Mouse (Mus musculus): ENCODE measurements around the gene Hspa1a. TPM values are rescaled to one million over a fixed set of nuclear protein-coding genes. Genes with fewer than 3 reads are reported as not detected.

Gene Hspa1a
- polyA plus RNA-seq, 1 experiment from 2014 or later: 13.7 TPM

Other genes with a start within 250 kb of the Hspa1a start
- gene C4b, start 228.3 kb downstream of the Hspa1a start, polyA plus RNA-seq (2015; fragmentation: Nextera tagmentation; extraction: Ambion mirVana): 0.89 and 0.99 TPM in 2 replicates
- 0.21 and 6.9 TPM in 2 replicates for gene Cyp21a1, start 167.6 kb downstream of the Hspa1a start, polyA plus RNA-seq (2015; fragmentation: Nextera tagmentation; extraction: Ambion mirVana)
- gene Stk19, start 135.2 kb downstream of the Hspa1a start, polyA plus RNA-seq (2015; fragmentation: Nextera tagmentation; extraction: Ambion mirVana): 23.8 and 25.8 TPM in 2 replicates
- gene Dxo, start 135.1 kb downstream of the Hspa1a start, polyA plus RNA-seq (2015; fragmentation: Nextera tagmentation; extraction: Ambion mirVana): 48.9 and 53.3 TPM in 2 replicates
- 45.0 and 48.1 TPM in 2 replicates for gene Skiv2l, start 121.9 kb downstream of the Hspa1a start, polyA plus RNA-seq (2015; fragmentation: Nextera tagmentation; extraction: Ambion mirVana)
- 89.5 and 96.4 TPM in 2 replicates for gene Nelfe, start 121.8 kb downstream of the Hspa1a start, polyA plus RNA-seq (2015; fragmentation: Nextera tagmentation; extraction: Ambion mirVana)
- gene Cfb, start 109.6 kb downstream of the Hspa1a start, polyA plus RNA-seq (2015; fragmentation: Nextera tagmentation; extraction: Ambion mirVana): 27.8 and 28.9 TPM in 2 replicates
- gene Zbtb12, start 92.7 kb downstream of the Hspa1a start, polyA plus RNA-seq (2015; fragmentation: Nextera tagmentation; extraction: Ambion mirVana): 1.0 and 1.1 TPM in 2 replicates
- 0.49 TPM in 1 of 2 replicates, not detected in the other for gene Gm20547, start 90.1 kb downstream of the Hspa1a start, polyA plus RNA-seq (2015; fragmentation: Nextera tagmentation; extraction: Ambion mirVana)
- gene C2, start 73.9 kb downstream of the Hspa1a start, polyA plus RNA-seq (2015; fragmentation: Nextera tagmentation; extraction: Ambion mirVana): 4.4 and 5.5 TPM in 2 replicates
- gene Ehmt2, start 73.7 kb downstream of the Hspa1a start, polyA plus RNA-seq (2015; fragmentation: Nextera tagmentation; extraction: Ambion mirVana): 61.0 and 61.1 TPM in 2 replicates
- gene Slc44a4, start 57.7 kb downstream of the Hspa1a start, polyA plus RNA-seq (2015; fragmentation: Nextera tagmentation; extraction: Ambion mirVana): 19.3 and 21.1 TPM in 2 replicates
- 36.7 and 40.6 TPM in 2 replicates for gene Neu1, start 40.9 kb downstream of the Hspa1a start, polyA plus RNA-seq (2015; fragmentation: Nextera tagmentation; extraction: Ambion mirVana)
- gene Hspa1b, start 12.9 kb downstream of the Hspa1a start, polyA plus RNA-seq (2015; fragmentation: Nextera tagmentation; extraction: Ambion mirVana): 0.94 and 1.4 TPM in 2 replicates
- gene Gm20481, start 2.2 kb downstream of the Hspa1a start, polyA plus RNA-seq (2015; fragmentation: Nextera tagmentation; extraction: Ambion mirVana): 0.27 TPM in 1 of 2 replicates, not detected in the other
- 0.96 and 1.4 TPM in 2 replicates for gene Hspa1l, start 547 bp upstream of the Hspa1a start, polyA plus RNA-seq (2015; fragmentation: Nextera tagmentation; extraction: Ambion mirVana)
- gene Lsm2, start 9.7 kb upstream of the Hspa1a start, polyA plus RNA-seq (2015; fragmentation: Nextera tagmentation; extraction: Ambion mirVana): 145 and 146 TPM in 2 replicates
- gene Vars, start 28.8 kb upstream of the Hspa1a start, polyA plus RNA-seq (2015; fragmentation: Nextera tagmentation; extraction: Ambion mirVana): 81.1 and 82.1 TPM in 2 replicates
- gene Vwa7, start 44.4 kb upstream of the Hspa1a start, polyA plus RNA-seq (2015; fragmentation: Nextera tagmentation; extraction: Ambion mirVana): 0.26 and 0.42 TPM in 2 replicates
- gene Sapcd1, start 55.9 kb upstream of the Hspa1a start, polyA plus RNA-seq (2015; fragmentation: Nextera tagmentation; extraction: Ambion mirVana): 14.2 and 14.3 TPM in 2 replicates
- 3.9 and 4.2 TPM in 2 replicates for gene Msh5, start 74.6 kb upstream of the Hspa1a start, polyA plus RNA-seq (2015; fragmentation: Nextera tagmentation; extraction: Ambion mirVana)
- gene Clic1, start 77.8 kb upstream of the Hspa1a start, polyA plus RNA-seq (2015; fragmentation: Nextera tagmentation; extraction: Ambion mirVana): 396 and 441 TPM in 2 replicates
- 190 and 193 TPM in 2 replicates for gene Ddah2, start 86.9 kb upstream of the Hspa1a start, polyA plus RNA-seq (2015; fragmentation: Nextera tagmentation; extraction: Ambion mirVana)
- gene Ly6g6c, start 93.2 kb upstream of the Hspa1a start, polyA plus RNA-seq (2015; fragmentation: Nextera tagmentation; extraction: Ambion mirVana): 50.6 and 109 TPM in 2 replicates
- gene Mpig6b, start 94.0 kb upstream of the Hspa1a start, polyA plus RNA-seq (2015; fragmentation: Nextera tagmentation; extraction: Ambion mirVana): 0.48 and 1.0 TPM in 2 replicates
- 32.3 and 49.2 TPM in 2 replicates for gene Ly6g6e, start 104.7 kb upstream of the Hspa1a start, polyA plus RNA-seq (2015; fragmentation: Nextera tagmentation; extraction: Ambion mirVana)
- 3.2 and 4.1 TPM in 2 replicates for gene Ly6g6d, start 105.9 kb upstream of the Hspa1a start, polyA plus RNA-seq (2015; fragmentation: Nextera tagmentation; extraction: Ambion mirVana)
- 0.46 and 0.54 TPM in 2 replicates for gene Ly6g6f, start 113.5 kb upstream of the Hspa1a start, polyA plus RNA-seq (2015; fragmentation: Nextera tagmentation; extraction: Ambion mirVana)
- gene Abhd16a, start 117.1 kb upstream of the Hspa1a start, polyA plus RNA-seq (2015; fragmentation: Nextera tagmentation; extraction: Ambion mirVana): 95.8 and 97.9 TPM in 2 replicates
- not detected in 2 replicates for gene Ly6g5c, start 136.1 kb upstream of the Hspa1a start, polyA plus RNA-seq (2015; fragmentation: Nextera tagmentation; extraction: Ambion mirVana)
- gene Ly6g5b, start 143.3 kb upstream of the Hspa1a start, polyA plus RNA-seq (2015; fragmentation: Nextera tagmentation; extraction: Ambion mirVana): 0.53 and 0.89 TPM in 2 replicates
- 18.1 and 19.4 TPM in 2 replicates for gene Gpank1, start 149.3 kb upstream of the Hspa1a start, polyA plus RNA-seq (2015; fragmentation: Nextera tagmentation; extraction: Ambion mirVana)
- gene Csnk2b, start 149.9 kb upstream of the Hspa1a start, polyA plus RNA-seq (2015; fragmentation: Nextera tagmentation; extraction: Ambion mirVana): 245 and 269 TPM in 2 replicates
- gene D17H6S53E, start 154.2 kb upstream of the Hspa1a start, polyA plus RNA-seq (2015; fragmentation: Nextera tagmentation; extraction: Ambion mirVana): 11.7 and 14.2 TPM in 2 replicates
- 24.9 and 34.0 TPM in 2 replicates for gene Apom, start 159.9 kb upstream of the Hspa1a start, polyA plus RNA-seq (2015; fragmentation: Nextera tagmentation; extraction: Ambion mirVana)
- gene Bag6, start 163.0 kb upstream of the Hspa1a start, polyA plus RNA-seq (2015; fragmentation: Nextera tagmentation; extraction: Ambion mirVana): 41.2 and 48.4 TPM in 2 replicates
- 111 and 125 TPM in 2 replicates for gene Prrc2a, start 192.7 kb upstream of the Hspa1a start, polyA plus RNA-seq (2015; fragmentation: Nextera tagmentation; extraction: Ambion mirVana)
- 19.9 and 20.2 TPM in 2 replicates for gene Aif1, start 203.9 kb upstream of the Hspa1a start, polyA plus RNA-seq (2015; fragmentation: Nextera tagmentation; extraction: Ambion mirVana)
- 28.1 and 29.9 TPM in 2 replicates for gene Lst1, start 216.3 kb upstream of the Hspa1a start, polyA plus RNA-seq (2015; fragmentation: Nextera tagmentation; extraction: Ambion mirVana)
- gene Ltb, start 222.3 kb upstream of the Hspa1a start, polyA plus RNA-seq (2015; fragmentation: Nextera tagmentation; extraction: Ambion mirVana): 2.0 TPM in 2 replicates
- 0.32 TPM in 1 of 2 replicates, not detected in the other for gene Tnf, start 229.9 kb upstream of the Hspa1a start, polyA plus RNA-seq (2015; fragmentation: Nextera tagmentation; extraction: Ambion mirVana)
- 0.44 and 0.46 TPM in 2 replicates for gene Lta, start 233.2 kb upstream of the Hspa1a start, polyA plus RNA-seq (2015; fragmentation: Nextera tagmentation; extraction: Ambion mirVana)
- gene Gm16181, start 248.7 kb upstream of the Hspa1a start, polyA plus RNA-seq (2015; fragmentation: Nextera tagmentation; extraction: Ambion mirVana): 0.27 TPM in 1 of 2 replicates, not detected in the other